Mouse (Mus musculus) lung, adult 2 months (tissue): ENCODE results near the gene Fibp. TPM values are rescaled to one million over a fixed set of nuclear protein-coding genes. Genes with fewer than 3 reads are reported as not detected.

Experiments
- DNase-seq: peaks from one replicate; pipeline ENCODE4 v3.0.0; 2022
- H3K4me1 ChIP-seq: fragments of 200-500 bp; 2 replicates; pipeline ENCODE4 v1.6.1; 2011; ENCODE audit warnings: low read length; ENCODE audit not compliant: control insufficient read depth, insufficient read depth
- H3K4me3 ChIP-seq: fragments of 200-500 bp; replicated peaks from 2 replicates; pipeline ENCODE3; 2011; ENCODE audit warnings: low read depth, mild to moderate bottlenecking, control low read depth, low read length; ENCODE audit errors: extremely low read depth
- CTCF ChIP-seq: fragments of 200-500 bp; IDR thresholded peaks from 2 replicates; pipeline ENCODE4 v1.5.1; 2011; ENCODE audit warnings: mild to moderate bottlenecking, low read length, control low read depth; ENCODE audit not compliant: insufficient read depth
- POLR2A ChIP-seq: fragments of 200-500 bp; IDR thresholded peaks from 2 replicates; pipeline ENCODE4 v1.6.1; 2011; ENCODE audit warnings: low read depth, mild to moderate bottlenecking, control low read depth, low read length, borderline replicate concordance; ENCODE audit errors: extremely low read depth
- WGBS: fragments of 180-500 bp; shearing (Covaris S2); methylation state at CpG from one replicate; pipeline ENCODE4 v1.1.7; 2018; 5-methylcytosine and 5-hydroxymethylcytosine counted together
- polyA plus RNA-seq: library from polyadenylated mRNA; depleted of rRNA; stranded (reverse); fragments of >200 nt; gene quantifications from 2 replicates; pipeline ENCODE4 v1.2.3, GENCODE M21; 2012

The Fibp gene
- polyA plus RNA-seq, 1 experiment, result 144 TPM

DNA sequence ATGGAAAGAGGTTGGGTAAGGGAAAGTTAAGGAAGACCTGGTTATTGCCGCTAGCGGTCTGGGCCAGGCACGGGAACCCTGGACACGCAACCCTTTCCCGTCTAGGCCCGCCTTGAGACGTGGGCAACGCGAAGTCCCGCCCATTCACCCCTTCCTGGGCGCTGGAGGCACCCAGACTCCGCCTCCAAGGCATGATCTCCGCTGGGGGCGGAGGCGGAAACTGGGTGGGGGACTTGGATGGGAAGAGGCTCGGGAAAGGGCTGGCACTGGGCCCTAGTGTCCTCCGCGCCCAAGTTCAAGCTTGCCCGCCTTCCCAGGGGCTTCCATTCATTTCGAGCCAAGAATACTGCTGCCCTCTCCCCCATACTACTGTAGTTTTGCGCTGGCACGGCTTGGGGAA, 13.3 kb downstream of the Fibp start, which contains the start of gene Efemp2:
TSS of gene Efemp2 (plus strand) at position 235 of the 400 bp plus-strand sequence.
- H3K4me3 ChIP-seq, result peak within 1 kb of the TSS; percentile 63
- peak; percentile 60; the same call in 1 of the 2 replicates for TF ChIP-seq POLR2A
- TF ChIP-seq CTCF, result no peak
- peaks cover 4% of the 10 kb centered on the region; the same call in 1 of the 2 replicates for H3K4me1 ChIP-seq
- peak; percentile 82 for DNase-seq
- WGBS, result 3% methylated on average over 22 of the region's 22 CpGs

DNA sequence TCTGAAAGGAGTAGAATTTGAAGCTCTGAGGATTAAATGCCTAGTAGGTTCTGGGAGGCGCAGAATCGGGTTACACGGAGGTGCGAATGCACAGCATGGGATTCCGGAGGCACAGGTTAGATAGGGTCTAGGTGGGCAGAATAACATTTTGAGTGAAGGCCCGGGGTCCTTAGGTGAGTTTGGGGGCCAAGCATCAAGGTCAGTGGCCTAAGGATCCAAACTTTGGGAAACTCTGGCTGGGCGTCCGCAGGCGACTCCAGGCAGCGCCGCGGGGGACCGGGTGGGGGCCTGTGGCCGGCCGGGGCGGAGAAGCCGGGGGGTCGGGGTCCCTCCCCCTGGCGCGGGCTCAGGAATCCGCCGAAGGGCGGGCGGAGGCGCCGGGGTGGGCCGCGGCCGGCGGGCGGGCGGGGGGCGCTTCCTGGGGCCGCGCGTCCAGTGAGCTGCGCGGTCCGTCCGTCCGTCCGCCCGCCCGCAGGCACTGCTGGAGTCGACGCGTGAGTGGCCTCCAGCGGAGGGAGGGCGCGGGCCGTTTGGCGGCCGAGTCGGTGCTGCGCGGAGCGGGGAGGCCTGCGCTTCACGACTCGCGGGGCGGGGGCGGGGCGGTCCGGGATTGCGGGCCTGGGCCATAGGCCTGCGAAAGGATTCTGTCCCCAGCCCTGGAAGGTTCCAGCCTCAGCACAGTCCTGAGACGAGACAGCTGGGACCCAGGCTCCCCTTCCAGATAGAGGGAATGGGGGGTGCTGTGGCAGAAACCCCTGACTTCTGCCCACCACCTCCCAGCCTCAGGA, 14.1 kb downstream of the Fibp start:
- Histone ChIP-seq H3K4me3 (peak overlapping the region; percentile 63), H3K4me1 (peaks cover 4% of the 10 kb centered on the region; the same call in 1 of the 2 replicates)
- under 1% methylated on average over 59 of the region's 68 CpGs for WGBS
- TF ChIP-seq CTCF (no peak), POLR2A (no peak)
- DNase-seq, result peak; percentile 47

DNA sequence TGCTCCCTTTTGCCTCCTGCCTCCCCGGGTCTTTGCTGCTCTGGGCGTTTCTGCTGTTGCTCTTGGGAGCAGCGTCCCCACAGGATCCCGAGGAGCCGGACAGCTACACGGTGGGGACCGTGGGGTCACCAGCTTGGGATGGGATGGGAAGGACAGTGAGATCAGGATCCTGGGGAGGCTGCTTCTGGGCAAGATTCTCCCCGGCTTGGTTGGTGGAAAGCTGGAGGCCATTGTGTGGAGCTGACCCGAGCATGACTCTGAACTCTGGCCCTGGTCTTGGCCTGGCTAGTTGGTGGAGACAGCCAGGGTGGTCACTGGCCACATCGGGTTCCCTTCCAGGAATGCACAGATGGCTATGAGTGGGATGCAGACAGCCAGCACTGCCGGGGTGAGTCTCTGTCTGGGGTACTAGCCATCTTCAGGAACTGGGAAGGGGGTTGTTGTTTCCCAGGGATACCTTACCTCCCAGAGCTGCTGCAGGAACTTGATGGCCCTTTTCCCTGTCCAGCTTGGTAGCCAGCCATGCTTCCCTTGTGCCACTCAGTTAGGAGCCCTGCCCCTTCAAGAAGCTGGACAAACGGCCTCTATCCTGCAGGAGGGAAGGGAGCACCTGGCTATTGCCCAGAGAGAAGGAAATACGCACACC, 14.8 kb downstream of the Fibp start:
- TF ChIP-seq CTCF, result no peak
- no peak for DNase-seq
- Histone ChIP-seq H3K4me3 (peak overlapping the region; percentile 47), H3K4me1 (peaks cover 4% of the 10 kb centered on the region; the same call in 1 of the 2 replicates)
- WGBS, result 29% methylated on average over 13 of the region's 13 CpGs

DNA sequence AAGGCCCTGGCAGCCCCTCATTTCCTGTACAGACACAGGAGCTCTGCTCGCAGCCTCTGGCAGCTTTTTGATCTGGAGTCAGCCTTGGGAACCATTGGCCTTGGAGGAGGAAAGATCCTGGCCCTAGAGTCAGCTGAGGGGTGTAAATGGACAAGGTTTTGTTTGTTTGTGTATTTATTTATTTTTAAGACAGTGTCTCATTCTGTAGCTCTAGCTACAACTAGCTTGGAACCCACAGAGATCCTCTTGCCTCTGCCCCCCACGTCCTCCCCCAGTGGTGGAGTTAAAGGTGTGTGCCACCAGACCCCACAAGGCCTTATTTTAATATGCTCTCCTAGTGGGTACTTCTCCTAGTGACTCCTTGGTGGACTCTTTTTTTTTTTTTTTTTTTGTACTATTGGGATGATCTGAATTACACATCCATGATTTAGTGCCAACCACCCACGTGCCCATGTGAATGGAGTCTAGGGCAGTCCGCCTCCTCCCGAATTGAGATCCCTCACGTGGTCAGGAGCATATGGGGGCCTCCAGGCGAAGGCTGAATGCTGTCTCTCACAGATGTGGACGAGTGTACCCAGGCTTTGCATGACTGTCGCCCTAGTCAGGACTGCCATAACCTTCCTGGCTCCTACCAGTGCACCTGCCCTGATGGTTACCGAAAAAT, 16.7 kb downstream of the Fibp start:
- Histone ChIP-seq H3K4me1 (peaks cover 4% of the 10 kb centered on the region; the same call in 1 of the 2 replicates), H3K4me3 (no peak overlapping the region)
- DNase-seq, result no peak
- WGBS, result 84% methylated on average over 10 of the region's 10 CpGs
- TF ChIP-seq POLR2A (no peak), CTCF (no peak)

DNA sequence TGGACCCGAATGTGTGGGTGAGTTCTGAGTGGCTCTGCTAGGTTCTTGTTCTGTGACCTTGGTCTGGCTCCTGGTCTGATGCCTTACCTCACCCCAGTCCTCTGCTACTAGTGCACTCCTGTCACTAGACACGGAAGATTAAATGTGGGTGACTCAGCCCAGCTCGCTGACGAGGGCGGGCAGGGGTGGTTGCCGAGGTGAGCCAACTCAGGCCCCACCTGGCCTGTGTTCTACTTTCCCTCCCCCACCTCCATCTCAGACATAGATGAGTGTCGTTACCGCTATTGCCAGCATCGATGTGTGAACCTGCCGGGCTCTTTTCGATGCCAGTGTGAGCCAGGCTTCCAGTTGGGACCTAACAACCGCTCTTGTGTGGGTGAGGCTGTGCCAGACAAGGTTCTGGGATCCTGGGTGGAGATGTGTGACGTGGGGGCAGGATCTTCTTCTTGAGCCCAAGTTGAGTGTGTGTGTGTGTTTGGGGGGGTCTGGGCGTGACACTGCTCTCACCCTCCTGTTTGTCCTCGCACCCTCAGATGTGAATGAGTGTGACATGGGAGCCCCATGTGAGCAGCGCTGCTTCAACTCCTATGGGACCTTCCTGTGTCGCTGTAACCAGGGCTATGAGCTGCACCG, 17.4 kb downstream of the Fibp start:
- no peak for TF ChIP-seq POLR2A
- no peak for TF ChIP-seq CTCF
- no peak overlapping the region for H3K4me3 ChIP-seq
- H3K4me1 ChIP-seq, result peaks cover 4% of the 10 kb centered on the region; the same call in 1 of the 2 replicates
- 87% methylated on average over 18 of the region's 18 CpGs for whole genome bisulfite sequencing
- DNase-seq, result no peak

DNA sequence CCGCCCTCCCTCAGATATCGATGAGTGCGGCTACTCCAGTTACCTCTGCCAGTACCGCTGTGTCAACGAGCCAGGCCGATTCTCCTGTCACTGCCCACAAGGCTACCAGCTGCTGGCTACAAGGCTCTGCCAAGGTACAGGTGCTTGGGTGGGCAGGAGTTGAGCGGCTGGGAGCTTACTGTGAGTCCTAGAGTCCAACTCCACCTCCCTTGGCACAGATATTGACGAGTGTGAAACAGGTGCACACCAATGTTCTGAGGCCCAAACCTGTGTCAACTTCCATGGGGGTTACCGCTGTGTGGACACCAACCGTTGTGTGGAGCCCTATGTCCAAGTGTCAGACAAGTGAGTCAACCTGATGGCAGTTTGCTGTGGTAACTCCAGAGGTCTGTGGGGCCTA, 19.6 kb downstream of the Fibp start:
- no peak for TF ChIP-seq POLR2A
- TF ChIP-seq CTCF, result no peak
- Histone ChIP-seq H3K4me1 (no peaks in the 10 kb centered on the region), H3K4me3 (no peak overlapping the region)
- DNase-seq, result no peak
- 85% methylated on average over 10 of the region's 10 CpGs for WGBS

DNA sequence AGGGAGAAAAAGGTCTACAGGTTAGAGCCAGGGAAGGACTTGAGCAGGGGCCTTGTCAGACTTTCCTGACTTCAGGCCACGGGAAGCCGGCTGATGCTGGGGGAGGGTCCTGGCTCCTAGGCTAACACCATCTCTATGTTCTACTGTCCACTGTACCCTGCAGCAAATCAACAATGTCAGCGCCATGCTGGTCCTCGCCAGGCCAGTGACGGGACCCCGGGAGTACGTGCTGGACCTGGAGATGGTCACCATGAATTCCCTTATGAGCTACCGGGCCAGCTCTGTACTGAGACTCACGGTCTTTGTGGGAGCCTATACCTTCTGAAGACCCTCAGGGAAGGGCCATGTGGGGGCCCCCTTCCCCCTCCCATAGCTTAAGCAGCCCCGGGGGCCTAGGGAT, 21.0 kb downstream of the Fibp start:
- no peak for DNase-seq
- no peak for TF ChIP-seq CTCF
- TF ChIP-seq POLR2A, result no peak
- no peak overlapping the region for H3K4me3 ChIP-seq
- WGBS, result 91% methylated on average over 10 of the region's 10 CpGs
- no peaks in the 10 kb centered on the region for H3K4me1 ChIP-seq

DNA sequence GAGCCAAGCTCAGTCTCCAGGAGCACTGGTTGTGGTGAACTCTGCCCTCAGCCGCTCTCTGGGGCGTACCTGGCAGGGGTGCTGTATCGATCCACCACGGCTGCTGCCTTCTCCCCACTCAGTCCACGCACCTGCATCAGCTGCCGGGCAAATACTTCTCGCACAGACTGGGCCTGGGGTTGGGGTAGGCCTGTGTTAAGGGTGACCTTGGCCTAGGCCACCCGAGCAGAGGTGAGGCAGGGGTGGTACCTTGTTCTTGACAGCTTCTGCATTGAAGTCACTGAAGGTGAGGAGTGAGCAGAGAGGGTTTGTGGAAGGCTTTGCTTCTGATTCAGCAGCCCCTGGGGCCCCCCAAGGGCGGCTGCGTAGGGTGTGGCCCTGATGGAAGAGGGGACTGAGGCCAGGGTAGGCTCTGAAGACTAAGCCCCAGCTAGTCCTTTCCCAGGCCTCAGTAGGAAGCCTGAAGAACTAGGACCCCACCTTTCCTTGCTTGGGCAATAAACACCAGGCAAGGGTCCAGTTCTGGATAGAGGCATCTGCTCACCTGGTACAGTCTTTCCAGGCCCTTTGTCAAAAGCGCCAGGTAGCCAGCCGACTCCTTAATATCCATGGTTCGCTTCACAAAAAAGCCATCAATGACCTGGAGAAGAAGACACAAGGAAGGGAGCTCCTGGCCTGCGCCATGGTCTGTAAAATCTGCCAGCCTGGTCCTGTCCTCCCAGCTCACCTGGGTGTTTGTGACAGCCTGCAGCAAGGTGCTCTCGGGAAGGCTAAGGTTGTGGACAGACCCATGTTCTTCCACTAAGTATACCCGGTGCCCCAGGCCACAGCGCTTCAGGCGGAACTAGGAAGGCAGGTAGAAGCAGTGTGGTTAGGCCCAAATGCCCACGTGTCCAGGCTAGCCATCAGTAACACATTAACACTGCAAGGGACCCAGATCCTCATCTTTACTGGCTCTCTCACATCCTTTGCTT, 23.3 kb downstream of the Fibp start:
- no peak for DNase-seq
- WGBS, result 85% methylated on average over 19 of the region's 19 CpGs
- H3K4me3 ChIP-seq, result no peak overlapping the region
- TF ChIP-seq POLR2A (no peak), CTCF (no peak)
- peaks cover 5% of the 10 kb centered on the region; the same call in 1 of the 2 replicates for H3K4me1 ChIP-seq

DNA sequence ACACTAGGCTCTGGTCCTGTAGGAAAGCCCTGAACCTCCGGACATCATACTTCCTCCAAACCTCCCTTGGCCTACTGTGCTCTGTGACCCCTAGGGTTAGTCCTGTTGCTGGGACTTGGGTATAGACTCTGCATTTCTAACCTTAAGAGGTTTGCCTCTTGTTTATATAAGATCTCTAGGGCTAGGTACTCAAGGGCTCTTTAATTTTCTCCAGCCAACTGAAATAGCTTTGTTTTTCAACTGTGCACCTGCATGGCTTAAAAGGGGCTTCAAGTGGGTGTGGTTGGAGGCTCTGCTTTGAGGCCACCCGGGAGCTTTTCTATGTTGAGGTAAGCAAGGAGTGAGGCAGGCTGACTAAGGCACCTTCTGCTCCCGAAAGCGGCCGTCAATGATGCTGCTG, 24.1 kb downstream of the Fibp start:
- H3K4me3 ChIP-seq, result no peak overlapping the region
- H3K4me1 ChIP-seq, result peaks cover 5% of the 10 kb centered on the region; the same call in 1 of the 2 replicates
- 77% methylated on average over 5 of the region's 5 CpGs for WGBS
- no peak for DNase-seq
- TF ChIP-seq CTCF (no peak), POLR2A (no peak)
